Mouse (Mus musculus) limb, embryonic 13.5 days (tissue): ENCODE measurements around the gene Tnrc6a. TPM values are rescaled to one million over a fixed set of nuclear protein-coding genes. Genes with fewer than 3 reads are reported as not detected.

Experiments
- ATAC-seq: fragments of 200-750 bp; cut with Nextera tagmentation; 2 replicates; pipeline ENCODE4 v1.8.0; 2017; ENCODE audit warnings: low read depth, moderate number of reproducible peaks, moderate TSS enrichment; ENCODE audit not compliant: low FRiP score
- H3K27ac ChIP-seq: fragments of 300-500 bp; sonication (generic); 2 replicates; pipeline ENCODE4 v1.5.1; 2015; ENCODE audit warnings: inconsistent platforms, mild to moderate bottlenecking, moderate library complexity
- H3K27me3 ChIP-seq: fragments of 300-500 bp; sonication (generic); 2 replicates; pipeline ENCODE4 v1.6.1; 2015; ENCODE audit warnings: mild to moderate bottlenecking, inconsistent platforms
- H3K36me3 ChIP-seq: fragments of 300-500 bp; sonication (generic); 2 replicates; pipeline ENCODE4 v1.6.1; 2015; ENCODE audit warnings: inconsistent platforms, mild to moderate bottlenecking, moderate library complexity
- H3K4me1 ChIP-seq: fragments of 300-500 bp; sonication (generic); 2 replicates; pipeline ENCODE4 v1.6.1; 2015; ENCODE audit warnings: inconsistent platforms
- H3K4me2 ChIP-seq: fragments of 300-500 bp; sonication (generic); replicated peaks from 2 replicates; pipeline ENCODE4 v1.6.1; 2015; ENCODE audit warnings: inconsistent platforms, mild to moderate bottlenecking, moderate library complexity
- H3K4me3 ChIP-seq: fragments of 300-500 bp; sonication (generic); 2 replicates; pipeline ENCODE4 v1.5.1; 2015; ENCODE audit warnings: moderate library complexity, mild to moderate bottlenecking, inconsistent platforms
- H3K9ac ChIP-seq: fragments of 300-500 bp; sonication (generic); 2 replicates; pipeline ENCODE4 v1.6.1; 2015; ENCODE audit warnings: mild to moderate bottlenecking, inconsistent platforms
- H3K9me3 ChIP-seq: fragments of 300-500 bp; sonication (generic); 2 replicates; pipeline ENCODE4 v1.6.1; 2016; ENCODE audit warnings: inconsistent platforms
- WGBS: fragments of 180-500 bp; shearing (Covaris S2); methylation state at CpG from one replicate; pipeline ENCODE4 v1.1.7; 2015; 5-methylcytosine and 5-hydroxymethylcytosine counted together
- polyA plus RNA-seq: library from polyadenylated mRNA; unstranded; fragments of >200 nt; fragmentation: Nextera tagmentation; extraction: Ambion mirVana; gene quantifications from 2 replicates; pipeline ENCODE4 v1.2.1, GENCODE M21; 2015

Tnrc6a gene
- polyA plus RNA-seq, 1 experiment from 2014 or later, result 63.3 TPM

- Histone ChIP-seq H3K9ac (no peak overlapping the region), H3K27ac (no peak overlapping the region), H3K4me3 (no peak overlapping the region), H3K36me3 (peaks cover 23% of the 10 kb centered on the region), H3K4me1 (peaks cover 45% of the 10 kb centered on the region), H3K4me2 (no peak overlapping the region), H3K9me3 (no peaks in the 10 kb centered on the region), H3K27me3 (no peaks in the 10 kb centered on the region)
- no peak for ATAC-seq
- 18% methylated on average over 1 of the region's 1 CpGs for WGBS
Measured at GRCm38 (mm10) chr7:123127981-123128380, 4.3 kb downstream of the Tnrc6a start.

GRCm38 (mm10) chr7:123129061-123129460, 5.4 kb downstream of the Tnrc6a start:
- H3K9ac ChIP-seq, result no peak overlapping the region
- H3K9me3 ChIP-seq, result no peaks in the 10 kb centered on the region
- no peaks in the 10 kb centered on the region for H3K27me3 ChIP-seq
- peaks cover 23% of the 10 kb centered on the region for H3K36me3 ChIP-seq
- 82% methylated on average over 2 of the region's 2 CpGs for WGBS
- no peak overlapping the region for H3K27ac ChIP-seq
- H3K4me3 ChIP-seq, result no peak overlapping the region
- H3K4me2 ChIP-seq, result no peak overlapping the region
- ATAC-seq, result no peak
- peaks cover 48% of the 10 kb centered on the region for H3K4me1 ChIP-seq

DNA sequence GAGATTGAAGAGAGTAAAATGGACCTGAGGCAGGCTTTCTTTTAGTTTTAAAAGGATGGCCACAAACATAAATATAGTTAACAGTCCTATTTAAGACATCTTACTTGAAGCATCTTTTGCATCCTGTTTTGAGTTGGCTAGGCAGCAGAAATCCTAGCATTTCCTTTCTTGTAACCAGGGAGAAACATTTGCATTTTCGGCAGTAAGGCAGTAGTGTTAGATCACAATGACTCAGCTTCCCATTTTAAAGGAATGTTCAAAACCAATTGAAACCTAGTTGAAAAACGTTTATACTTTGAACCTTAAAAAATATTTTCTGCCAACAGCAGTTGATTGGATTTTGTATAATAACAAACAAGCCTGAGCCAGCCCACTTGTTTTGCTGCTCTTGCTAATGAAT, 6.5 kb downstream of the Tnrc6a start:
- no peak overlapping the region for H3K4me2 ChIP-seq
- H3K9ac ChIP-seq, result no peak overlapping the region
- H3K27me3 ChIP-seq, result no peaks in the 10 kb centered on the region
- H3K36me3 ChIP-seq, result peaks cover 23% of the 10 kb centered on the region
- no peak overlapping the region for H3K4me3 ChIP-seq
- no peak for ATAC-seq
- 44% methylated on average over 2 of the region's 2 CpGs for WGBS
- H3K9me3 ChIP-seq, result no peaks in the 10 kb centered on the region
- H3K4me1 ChIP-seq, result peaks cover 56% of the 10 kb centered on the region
- H3K27ac ChIP-seq, result no peak overlapping the region

DNA sequence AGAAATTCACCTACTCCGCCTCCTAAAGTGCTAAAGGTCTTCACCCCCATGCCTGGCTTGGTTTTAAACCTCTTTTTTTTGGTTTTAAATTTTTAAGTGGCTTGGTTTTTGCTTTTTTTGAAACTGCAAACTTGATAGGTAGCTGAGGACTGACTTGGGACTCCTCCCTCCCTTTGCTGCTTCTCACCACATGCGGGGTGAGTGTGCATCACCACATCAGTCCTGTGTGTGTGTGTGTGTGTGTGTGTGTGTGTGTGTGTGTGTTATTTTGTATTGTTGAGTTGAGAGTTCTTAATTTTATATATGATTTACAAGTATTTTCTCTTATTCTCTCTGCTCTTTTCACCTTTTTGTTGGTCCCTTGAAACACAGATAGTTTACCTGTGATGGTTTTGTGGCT, 8.7 kb downstream of the Tnrc6a start:
- 86% methylated on average over 2 of the region's 2 CpGs for WGBS
- Histone ChIP-seq H3K27me3 (no peaks in the 10 kb centered on the region), H3K4me3 (no peak overlapping the region), H3K9me3 (no peaks in the 10 kb centered on the region), H3K9ac (no peak overlapping the region), H3K36me3 (peaks cover 24% of the 10 kb centered on the region), H3K4me2 (no peak overlapping the region), H3K4me1 (peaks cover 50% of the 10 kb centered on the region), H3K27ac (no peak overlapping the region)
- ATAC-seq, result no peak

DNA sequence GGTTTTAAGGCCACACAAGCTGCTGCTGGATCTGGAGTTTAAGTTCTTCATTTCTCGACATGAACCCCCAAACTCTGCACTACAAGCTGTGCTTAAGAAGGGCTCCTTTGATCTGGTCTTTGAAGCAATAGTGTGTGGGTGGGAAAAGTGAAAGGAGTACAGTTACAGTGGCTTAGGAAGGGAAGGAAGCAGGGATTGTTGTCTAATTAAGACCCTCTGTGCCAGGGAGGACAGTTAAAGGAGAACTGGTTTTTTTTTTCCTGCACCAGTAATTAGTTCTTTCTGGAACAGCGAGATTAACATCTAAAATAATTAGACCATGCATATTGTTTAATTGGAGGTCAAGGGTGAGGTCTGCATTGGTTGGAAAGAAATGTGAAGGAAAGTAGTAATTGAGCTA, 11.2 kb downstream of the Tnrc6a start:
- ATAC-seq, result no peak
- no peaks in the 10 kb centered on the region for H3K27me3 ChIP-seq
- 20% methylated on average over 2 of the region's 2 CpGs for WGBS

GRCm38 (mm10) chr7:123135655-123136054, 12.0 kb downstream of the Tnrc6a start:
- ATAC-seq, result no peak
- Histone ChIP-seq H3K36me3 (peaks cover 47% of the 10 kb centered on the region), H3K9ac (no peak overlapping the region), H3K27ac (no peak overlapping the region), H3K27me3 (no peaks in the 10 kb centered on the region), H3K4me1 (peaks cover 39% of the 10 kb centered on the region), H3K4me2 (no peak overlapping the region), H3K9me3 (no peaks in the 10 kb centered on the region), H3K4me3 (no peak overlapping the region)
- WGBS, result 86% methylated on average over 3 of the region's 3 CpGs

More for the DNA sequence above, 11.2 kb downstream of the Tnrc6a start:
- H3K4me3 ChIP-seq, result no peak overlapping the region
- H3K4me1 ChIP-seq, result peaks cover 42% of the 10 kb centered on the region
- H3K4me2 ChIP-seq, result no peak overlapping the region
- peaks cover 46% of the 10 kb centered on the region for H3K36me3 ChIP-seq
- no peak overlapping the region for H3K9ac ChIP-seq
- no peaks in the 10 kb centered on the region for H3K9me3 ChIP-seq
- no peak overlapping the region for H3K27ac ChIP-seq

DNA sequence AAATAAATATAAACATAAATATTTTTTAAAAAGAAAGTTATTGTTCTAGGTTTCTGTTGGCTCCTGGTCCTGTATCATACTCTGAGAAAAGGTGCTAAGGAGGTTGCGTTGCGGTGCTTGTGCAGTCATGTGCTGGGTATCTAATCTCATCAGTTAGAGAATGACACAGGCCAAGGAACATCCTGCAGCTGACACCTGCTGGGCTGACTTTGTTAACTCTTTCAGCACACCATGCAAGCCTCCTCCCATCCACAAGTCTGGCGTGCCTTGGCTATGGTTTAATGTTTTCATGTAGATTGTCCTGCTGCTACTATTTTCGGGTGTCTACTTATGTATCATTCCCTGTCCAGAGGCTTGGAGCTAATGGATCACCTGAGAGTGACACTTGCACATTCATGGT, 14.3 kb downstream of the Tnrc6a start:
- no peak overlapping the region for H3K27ac ChIP-seq
- no peak for ATAC-seq
- no peak overlapping the region for H3K4me3 ChIP-seq
- no peak overlapping the region for H3K9ac ChIP-seq
- H3K4me1 ChIP-seq, result peaks cover 30% of the 10 kb centered on the region
- peaks cover 48% of the 10 kb centered on the region for H3K36me3 ChIP-seq
- WGBS, result 92% methylated on average over 4 of the region's 4 CpGs
- no peak overlapping the region for H3K4me2 ChIP-seq
- no peaks in the 10 kb centered on the region for H3K9me3 ChIP-seq
- no peaks in the 10 kb centered on the region for H3K27me3 ChIP-seq

GRCm38 (mm10) chr7:123146141-123146846, 22.6 kb downstream of the Tnrc6a start:
- H3K36me3 ChIP-seq, result peaks cover 45% of the 10 kb centered on the region
- no peaks in the 10 kb centered on the region for H3K27me3 ChIP-seq
- H3K4me2 ChIP-seq, result no peak overlapping the region
- H3K4me1 ChIP-seq, result no peaks in the 10 kb centered on the region
- H3K9me3 ChIP-seq, result no peaks in the 10 kb centered on the region
- H3K4me3 ChIP-seq, result no peak overlapping the region
- WGBS, result 86% methylated on average over 10 of the region's 10 CpGs
- no peak overlapping the region for H3K27ac ChIP-seq
- no peak for ATAC-seq
- no peak overlapping the region for H3K9ac ChIP-seq

DNA sequence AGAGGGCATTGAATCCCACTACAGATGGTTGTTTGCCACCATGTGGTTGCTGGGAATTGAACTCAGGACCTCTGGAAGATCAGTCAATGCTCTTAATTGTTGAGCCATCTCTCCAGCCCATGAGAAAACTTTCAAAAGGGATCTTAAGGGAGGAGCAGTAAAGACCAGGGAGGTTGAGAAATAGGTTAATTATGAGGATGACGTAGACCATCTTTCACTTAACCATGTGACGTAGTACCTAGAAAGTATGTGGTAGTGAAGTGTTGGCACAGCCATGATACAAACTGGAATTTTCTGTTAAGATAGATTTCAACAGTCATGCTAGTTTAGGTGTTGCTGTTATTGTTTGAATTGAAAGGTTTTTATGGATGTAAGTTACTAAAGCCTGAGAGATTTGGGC, 24.1 kb downstream of the Tnrc6a start:
- Histone ChIP-seq H3K36me3 (peaks cover 42% of the 10 kb centered on the region), H3K27me3 (no peaks in the 10 kb centered on the region), H3K27ac (no peak overlapping the region), H3K9me3 (no peaks in the 10 kb centered on the region), H3K4me2 (no peak overlapping the region), H3K4me3 (no peak overlapping the region), H3K9ac (no peak overlapping the region), H3K4me1 (no peaks in the 10 kb centered on the region)
- 98% methylated on average over 2 of the region's 2 CpGs for WGBS
- no peak for ATAC-seq

- peaks cover 52% of the 10 kb centered on the region for H3K36me3 ChIP-seq
- H3K27me3 ChIP-seq, result no peaks in the 10 kb centered on the region
- H3K4me2 ChIP-seq, result no peak overlapping the region
- no peaks in the 10 kb centered on the region for H3K4me1 ChIP-seq
- 86% methylated on average over 9 of the region's 9 CpGs for WGBS
- no peaks in the 10 kb centered on the region for H3K9me3 ChIP-seq
- H3K27ac ChIP-seq, result no peak overlapping the region
- no peak overlapping the region for H3K4me3 ChIP-seq
- no peak overlapping the region for H3K9ac ChIP-seq
- ATAC-seq, result no peak
Measured at GRCm38 (mm10) chr7:123148935-123149334, 25.2 kb downstream of the Tnrc6a start.

GRCm38 (mm10) chr7:123162346-123162745, 38.7 kb downstream of the Tnrc6a start:
- H3K27ac ChIP-seq, result no peak overlapping the region
- H3K4me3 ChIP-seq, result no peak overlapping the region
- no peaks in the 10 kb centered on the region for H3K4me1 ChIP-seq
- no peaks in the 10 kb centered on the region for H3K9me3 ChIP-seq
- H3K9ac ChIP-seq, result no peak overlapping the region
- ATAC-seq, result no peak
- H3K36me3 ChIP-seq, result peaks cover 71% of the 10 kb centered on the region
- no peaks in the 10 kb centered on the region for H3K27me3 ChIP-seq
- WGBS, result 94% methylated on average over 10 of the region's 10 CpGs
- no peak overlapping the region for H3K4me2 ChIP-seq

GRCm38 (mm10) chr7:123167436-123167835, 43.8 kb downstream of the Tnrc6a start:
- WGBS, result 89% methylated on average over 2 of the region's 2 CpGs
- Histone ChIP-seq H3K4me3 (no peak overlapping the region), H3K27me3 (no peaks in the 10 kb centered on the region), H3K4me1 (no peaks in the 10 kb centered on the region), H3K36me3 (peaks cover 99% of the 10 kb centered on the region), H3K27ac (no peak overlapping the region), H3K4me2 (no peak overlapping the region), H3K9ac (no peak overlapping the region), H3K9me3 (no peaks in the 10 kb centered on the region)
- ATAC-seq, result no peak

DNA sequence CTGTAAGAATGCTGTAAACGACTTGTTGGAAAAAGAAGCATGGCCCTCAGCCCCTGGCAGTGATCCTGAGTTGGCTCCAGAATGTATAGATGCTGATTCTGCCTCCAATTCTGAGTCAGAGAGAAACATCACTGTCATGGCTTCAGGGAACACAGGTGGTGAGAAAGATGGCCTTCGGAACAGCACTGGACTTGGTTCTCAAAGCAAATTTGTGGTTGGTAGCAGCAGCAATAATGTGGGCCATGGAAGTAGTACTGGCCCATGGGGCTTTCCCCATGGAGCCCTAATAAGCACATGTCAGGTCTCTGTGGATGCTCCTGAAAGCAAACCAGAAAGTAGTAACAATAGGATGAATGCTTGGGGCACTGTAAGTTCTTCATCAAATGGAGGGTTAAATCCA, 45.9 kb downstream of the Tnrc6a start:
- Histone ChIP-seq H3K27ac (no peak overlapping the region), H3K36me3 (peaks cover 97% of the 10 kb centered on the region), H3K27me3 (no peaks in the 10 kb centered on the region), H3K4me1 (no peaks in the 10 kb centered on the region), H3K4me2 (no peak overlapping the region), H3K9ac (no peak overlapping the region), H3K9me3 (no peaks in the 10 kb centered on the region), H3K4me3 (no peak overlapping the region)
- ATAC-seq, result no peak
- WGBS, result 91% methylated on average over 2 of the region's 2 CpGs
